Mouse (Mus musculus): ENCODE results near the gene Trim9. TPM values are rescaled to one million over a fixed set of nuclear protein-coding genes. Genes with fewer than 3 reads are reported as not detected.

Gene Trim9
- total RNA-seq (2014; rRNA removed; ENCODE audit: low replicate concordance) = 0.35 and 0.80 TPM in 2 replicates
- polyA plus RNA-seq (2015; fragmentation: Nextera tagmentation; extraction: Ambion mirVana) = 0.66 and 0.67 TPM in 2 replicates

DNA sequence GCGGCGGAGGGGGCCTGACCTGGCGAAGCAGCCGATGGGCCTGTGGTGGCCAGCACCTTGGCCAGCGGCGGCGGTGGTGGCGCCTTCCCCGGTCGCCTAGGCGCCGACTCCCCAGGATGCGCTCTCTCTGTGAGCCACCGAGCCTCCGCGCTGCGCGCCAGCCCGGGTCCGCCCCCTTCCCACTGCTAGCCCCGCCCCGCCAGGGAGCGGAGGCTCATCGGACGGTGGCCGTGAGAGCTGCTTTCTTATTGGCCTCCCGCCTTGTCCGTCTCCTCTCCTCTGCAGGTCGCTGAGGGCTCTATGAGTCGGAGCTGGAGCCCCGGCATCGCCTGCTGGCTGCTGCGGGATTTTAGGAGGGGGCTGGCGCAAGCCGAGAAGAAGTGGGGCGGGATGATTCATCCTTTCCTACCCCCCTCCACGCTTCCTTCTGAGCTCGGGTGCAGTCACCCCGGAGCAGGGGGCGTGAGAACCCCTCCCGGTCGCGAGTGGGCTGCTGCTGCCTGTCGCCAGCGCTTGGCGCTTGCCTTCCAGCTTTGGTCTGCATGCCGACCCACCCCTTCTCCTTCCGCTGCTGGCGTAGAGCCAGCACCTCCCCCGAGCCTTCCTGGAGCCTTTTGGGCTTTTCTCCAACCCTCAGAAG, at the start of gene Trim9:
TSS of gene Trim9 (minus strand) at position 413 of the 640 bp plus-strand sequence.
- Histone ChIP-seq H3K4me2 (ENCODE audit: low read depth, low read length) (peak within 1 kb of the TSS; percentile 91), H3K4me3 (ENCODE audit: low read depth, low read length) (peak within 1 kb of the TSS; percentile 57), H3K9ac (replicated peaks; ENCODE audit: low read depth, low read length) (0 out of 2 replicates have a peak within 1 kb of the TSS, but pooled peaks have one; percentile 12), H3K9me3 (replicated peaks; ENCODE audit: control insufficient read depth, low read length) (no peaks in the 10 kb centered on the region), H3K4me1 (ENCODE audit: control insufficient read depth, insufficient read depth) (peaks cover 17% of the 10 kb centered on the region), H3K36me3 (replicated peaks; ENCODE audit: control insufficient read depth, insufficient read depth, low read length) (no peaks in the 10 kb centered on the region), H3K27ac (ENCODE audit: low read depth) (no peak within 1 kb of the TSS), H3K27me3 (ENCODE audit: control insufficient read depth, insufficient read depth, low read length) (peaks cover 29% of the 10 kb centered on the region)
- ATAC-seq (ENCODE audit: insufficient read depth, low read depth) = peak; percentile 99
- WGBS = under 1% methylated on average over 35 of the region's 50 CpGs
- no peak for TF ChIP-seq CTCF (IDR thresholded peaks at IDR 0.05; ENCODE audit: low read depth)
- TF ChIP-seq EP300 (IDR thresholded peaks at IDR 0.05; ENCODE audit: low read depth) = no peak
- peak; percentile 93 for DNase-seq (ENCODE audit: low spot score)

DNA sequence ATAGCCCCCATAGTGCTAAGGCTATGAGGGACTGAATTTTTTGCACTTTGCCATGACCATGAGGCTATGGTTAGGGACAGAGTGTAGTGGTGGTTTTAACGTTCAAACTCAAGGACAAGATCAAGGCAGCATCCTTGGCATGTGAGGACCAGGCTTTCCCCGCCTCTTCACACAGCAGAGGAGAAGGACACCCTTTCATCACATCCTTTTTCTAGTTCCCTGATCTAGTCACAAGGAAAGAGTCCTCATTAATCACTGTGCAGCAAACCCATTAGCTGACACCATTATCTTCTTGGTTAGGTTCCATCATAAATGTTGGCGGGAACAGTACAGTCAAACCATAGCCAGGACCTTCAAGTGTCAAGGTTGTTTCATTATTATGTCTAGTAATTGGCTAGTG, 47.6 kb upstream of the Trim9 start:
- ATAC-seq (ENCODE audit: insufficient read depth, low read depth) (no peak), DNase-seq (ENCODE audit: low spot score) (no peak)
- Histone ChIP-seq H3K36me3 (replicated peaks; ENCODE audit: control insufficient read depth, insufficient read depth, low read length) (no peaks in the 10 kb centered on the region), H3K27me3 (ENCODE audit: control insufficient read depth, insufficient read depth, low read length) (no peaks in the 10 kb centered on the region), H3K27ac (ENCODE audit: low read depth) (no peak overlapping the region), H3K4me1 (ENCODE audit: control insufficient read depth, insufficient read depth) (no peaks in the 10 kb centered on the region), H3K9ac (replicated peaks; ENCODE audit: low read depth, low read length) (no peak overlapping the region), H3K4me3 (ENCODE audit: low read depth, low read length) (no peak overlapping the region), H3K4me2 (ENCODE audit: low read depth, low read length) (no peak overlapping the region), H3K9me3 (replicated peaks; ENCODE audit: control insufficient read depth, low read length) (no peaks in the 10 kb centered on the region)
- TF ChIP-seq CTCF (IDR thresholded peaks at IDR 0.05; ENCODE audit: low read depth) = no peak
- TF ChIP-seq EP300 (IDR thresholded peaks at IDR 0.05; ENCODE audit: low read depth) = no peak
- 86% methylated on average over 3 of the region's 3 CpGs for WGBS

DNA sequence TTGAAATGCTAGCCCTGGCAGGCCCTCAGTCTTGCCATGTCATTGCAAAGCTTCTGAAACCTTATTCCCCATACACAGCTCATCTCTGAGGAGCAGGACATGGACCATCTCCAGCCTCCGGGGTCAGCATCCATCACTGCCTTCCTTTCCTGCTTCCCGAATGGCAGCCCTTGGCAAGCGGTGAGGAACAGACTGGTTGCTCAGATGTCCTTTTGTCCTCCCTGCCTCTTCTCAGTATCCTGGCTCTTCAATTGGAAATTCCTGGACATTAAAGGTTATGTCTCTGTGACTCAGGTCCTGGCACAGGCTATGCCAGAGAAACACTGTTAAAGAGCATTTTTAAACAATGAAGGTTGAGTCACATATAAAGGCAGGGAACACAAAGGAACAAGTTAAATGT, 43.8 kb upstream of the Trim9 start:
- Histone ChIP-seq H3K9me3 (replicated peaks; ENCODE audit: control insufficient read depth, low read length) (no peaks in the 10 kb centered on the region), H3K27me3 (ENCODE audit: control insufficient read depth, insufficient read depth, low read length) (no peaks in the 10 kb centered on the region), H3K4me2 (ENCODE audit: low read depth, low read length) (no peak overlapping the region), H3K36me3 (replicated peaks; ENCODE audit: control insufficient read depth, insufficient read depth, low read length) (no peaks in the 10 kb centered on the region), H3K4me3 (ENCODE audit: low read depth, low read length) (no peak overlapping the region), H3K27ac (ENCODE audit: low read depth) (no peak overlapping the region), H3K9ac (replicated peaks; ENCODE audit: low read depth, low read length) (no peak overlapping the region), H3K4me1 (ENCODE audit: control insufficient read depth, insufficient read depth) (no peaks in the 10 kb centered on the region)
- ATAC-seq (ENCODE audit: insufficient read depth, low read depth) (no peak), DNase-seq (ENCODE audit: low spot score) (no peak)
- TF ChIP-seq CTCF (IDR thresholded peaks at IDR 0.05; ENCODE audit: low read depth) (no peak), EP300 (IDR thresholded peaks at IDR 0.05; ENCODE audit: low read depth) (no peak)
- 78% methylated on average over 3 of the region's 3 CpGs for WGBS

DNA sequence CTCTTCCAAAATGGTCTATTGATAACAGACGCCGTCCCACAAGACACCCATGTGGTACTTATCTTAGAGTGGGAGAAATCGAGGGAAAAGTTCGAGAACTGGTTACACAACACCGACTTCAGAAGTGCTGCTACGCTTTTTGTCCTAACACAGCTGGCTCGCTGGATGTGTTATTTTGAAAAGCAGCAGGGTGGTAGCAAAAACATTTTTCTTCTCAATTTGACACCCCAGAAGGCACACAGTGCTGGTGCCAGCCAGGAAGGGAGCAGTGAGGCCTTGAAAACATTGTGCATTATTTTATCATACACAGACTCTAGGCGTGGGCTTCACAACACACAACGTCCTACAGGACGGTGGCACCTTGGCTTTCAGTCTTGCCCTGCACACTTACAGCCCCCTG, 27.6 kb upstream of the Trim9 start:
- no peak overlapping the region for H3K4me2 ChIP-seq (ENCODE audit: low read depth, low read length)
- H3K4me3 ChIP-seq (ENCODE audit: low read depth, low read length) = no peak overlapping the region
- H3K4me1 ChIP-seq (ENCODE audit: control insufficient read depth, insufficient read depth) = no peaks in the 10 kb centered on the region
- H3K27me3 ChIP-seq (ENCODE audit: control insufficient read depth, insufficient read depth, low read length) = no peaks in the 10 kb centered on the region
- no peak for DNase-seq (ENCODE audit: low spot score)
- no peaks in the 10 kb centered on the region for H3K36me3 ChIP-seq (replicated peaks; ENCODE audit: control insufficient read depth, insufficient read depth, low read length)
- TF ChIP-seq EP300 (IDR thresholded peaks at IDR 0.05; ENCODE audit: low read depth) (no peak), CTCF (IDR thresholded peaks at IDR 0.05; ENCODE audit: low read depth) (no peak)
- WGBS = 76% methylated on average over 10 of the region's 10 CpGs
- no peaks in the 10 kb centered on the region for H3K9me3 ChIP-seq (replicated peaks; ENCODE audit: control insufficient read depth, low read length)
- H3K9ac ChIP-seq (replicated peaks; ENCODE audit: low read depth, low read length) = no peak overlapping the region
- no peak overlapping the region for H3K27ac ChIP-seq (ENCODE audit: low read depth)
- ATAC-seq (ENCODE audit: insufficient read depth, low read depth) = no peak

DNA sequence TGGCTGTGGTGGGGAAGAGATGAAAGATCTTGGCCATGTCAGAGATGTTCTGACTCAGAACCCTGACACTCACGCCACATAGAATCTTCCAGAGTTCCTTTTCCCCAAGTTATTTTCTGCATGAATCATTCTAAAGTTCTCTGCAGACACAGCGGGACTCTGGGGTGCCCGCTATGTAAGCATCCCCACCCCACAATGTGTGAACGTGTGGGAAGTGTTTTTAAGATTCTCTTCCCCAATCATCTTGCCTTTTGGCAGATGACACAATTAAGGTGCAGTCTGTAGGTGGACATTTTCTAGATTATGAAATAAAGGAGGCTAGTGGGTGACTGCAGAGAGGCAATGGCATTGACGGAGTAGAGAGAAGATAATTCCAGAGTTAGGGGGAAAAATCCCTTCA, 25.5 kb upstream of the Trim9 start:
- H3K27ac ChIP-seq (ENCODE audit: low read depth) = no peak overlapping the region
- no peaks in the 10 kb centered on the region for H3K4me1 ChIP-seq (ENCODE audit: control insufficient read depth, insufficient read depth)
- no peak overlapping the region for H3K4me2 ChIP-seq (ENCODE audit: low read depth, low read length)
- ATAC-seq (ENCODE audit: insufficient read depth, low read depth) (no peak), DNase-seq (ENCODE audit: low spot score) (no peak)
- H3K9me3 ChIP-seq (replicated peaks; ENCODE audit: control insufficient read depth, low read length) = no peaks in the 10 kb centered on the region
- WGBS = 77% methylated on average over 5 of the region's 5 CpGs
- no peak overlapping the region for H3K4me3 ChIP-seq (ENCODE audit: low read depth, low read length)
- H3K9ac ChIP-seq (replicated peaks; ENCODE audit: low read depth, low read length) = no peak overlapping the region
- no peaks in the 10 kb centered on the region for H3K27me3 ChIP-seq (ENCODE audit: control insufficient read depth, insufficient read depth, low read length)
- TF ChIP-seq EP300 (IDR thresholded peaks at IDR 0.05; ENCODE audit: low read depth) = no peak
- no peak for TF ChIP-seq CTCF (IDR thresholded peaks at IDR 0.05; ENCODE audit: low read depth)
- H3K36me3 ChIP-seq (replicated peaks; ENCODE audit: control insufficient read depth, insufficient read depth, low read length) = no peaks in the 10 kb centered on the region

DNA sequence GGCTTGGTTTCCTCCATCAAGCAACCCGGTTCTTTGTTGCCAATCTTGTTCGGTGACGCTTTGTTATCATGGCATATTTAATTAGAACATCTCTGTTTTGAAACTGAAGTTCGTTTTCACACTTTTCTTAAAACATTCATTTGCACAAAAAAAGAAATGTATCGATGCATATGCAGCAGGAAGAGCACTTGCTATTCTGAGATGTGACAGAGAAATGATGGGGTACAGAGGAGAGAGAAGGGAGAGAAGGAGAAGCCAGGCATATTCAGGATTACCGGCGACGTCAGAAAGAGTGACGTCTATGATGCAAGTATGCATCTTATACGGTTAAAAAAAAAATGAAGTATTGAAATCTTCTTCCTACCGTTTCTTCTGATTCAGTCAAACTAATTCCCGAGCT, 21.9 kb upstream of the Trim9 start:
- H3K27ac ChIP-seq (ENCODE audit: low read depth) = no peak overlapping the region
- no peaks in the 10 kb centered on the region for H3K27me3 ChIP-seq (ENCODE audit: control insufficient read depth, insufficient read depth, low read length)
- H3K4me3 ChIP-seq (ENCODE audit: low read depth, low read length) = no peak overlapping the region
- ATAC-seq (ENCODE audit: insufficient read depth, low read depth) (no peak), DNase-seq (ENCODE audit: low spot score) (no peak)
- no peak overlapping the region for H3K9ac ChIP-seq (replicated peaks; ENCODE audit: low read depth, low read length)
- TF ChIP-seq CTCF (IDR thresholded peaks at IDR 0.05; ENCODE audit: low read depth) (no peak), EP300 (IDR thresholded peaks at IDR 0.05; ENCODE audit: low read depth) (no peak)
- 85% methylated on average over 12 of the region's 12 CpGs for WGBS
- no peaks in the 10 kb centered on the region for H3K36me3 ChIP-seq (replicated peaks; ENCODE audit: control insufficient read depth, insufficient read depth, low read length)
- no peaks in the 10 kb centered on the region for H3K9me3 ChIP-seq (replicated peaks; ENCODE audit: control insufficient read depth, low read length)
- no peaks in the 10 kb centered on the region for H3K4me1 ChIP-seq (ENCODE audit: control insufficient read depth, insufficient read depth)
- no peak overlapping the region for H3K4me2 ChIP-seq (ENCODE audit: low read depth, low read length)
